Mouse (Mus musculus): ENCODE data around the gene Epn1.

Epn1 gene

DNA sequence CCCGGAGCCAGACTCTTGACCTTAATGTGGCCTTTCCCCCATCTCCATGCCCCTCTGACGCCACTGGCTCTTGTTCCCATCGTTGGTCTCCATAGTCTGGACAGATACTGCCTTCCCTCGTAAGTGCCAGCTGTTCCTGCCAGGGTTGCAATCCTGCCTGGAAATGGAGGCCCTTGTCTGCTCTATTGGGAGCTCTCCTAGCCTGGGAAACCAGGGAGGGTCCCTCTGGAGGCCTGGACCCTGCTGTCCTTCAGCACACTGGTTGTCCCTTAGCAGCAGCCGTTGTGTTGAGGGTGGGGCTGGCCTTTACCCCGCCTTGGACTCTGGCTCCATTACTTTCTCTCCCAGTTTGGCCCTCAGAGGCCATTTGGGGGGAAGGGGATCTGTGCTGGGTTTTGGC lies 12.3 kb downstream of the Epn1 start:
- DNase-seq (ENCODE audit: low spot score in 2 of 2), result no peak

DNA sequence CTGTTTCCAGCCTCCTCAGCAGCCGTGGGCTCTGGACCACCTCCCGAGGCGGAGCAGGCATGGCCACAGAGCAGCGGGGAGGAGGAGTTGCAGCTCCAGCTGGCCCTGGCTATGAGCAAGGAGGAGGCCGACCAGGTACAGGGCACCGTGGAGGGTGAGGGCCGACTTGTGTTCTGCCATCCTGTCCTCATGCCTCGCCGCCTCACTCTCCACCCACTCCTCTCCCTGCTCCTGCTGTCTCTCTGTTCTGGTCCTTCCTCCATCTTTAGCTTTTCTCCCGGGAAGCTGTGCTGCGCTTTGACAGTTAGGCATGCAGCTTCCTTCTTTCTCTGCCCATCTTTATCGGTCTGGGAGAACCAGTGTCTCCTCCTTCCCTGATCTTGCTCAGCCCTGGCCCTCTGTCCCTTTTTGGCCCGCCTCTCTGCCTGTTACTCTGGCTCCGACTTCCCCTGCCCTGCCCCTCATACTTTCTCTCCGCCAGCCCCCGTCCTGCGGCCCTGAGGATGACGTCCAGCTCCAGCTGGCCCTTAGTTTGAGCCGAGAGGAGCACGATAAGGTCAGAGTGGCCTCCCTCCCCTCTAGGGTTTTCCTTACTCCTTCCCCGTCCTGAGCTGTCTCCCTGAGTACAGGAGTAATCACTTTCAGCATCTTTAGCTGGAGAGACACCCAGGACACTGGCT lies 12.9 kb downstream of the Epn1 start:
- peak in 1 of 2 experiments; percentile 45 for DNase-seq (ENCODE audit: low spot score in 2 of 2)

DNA sequence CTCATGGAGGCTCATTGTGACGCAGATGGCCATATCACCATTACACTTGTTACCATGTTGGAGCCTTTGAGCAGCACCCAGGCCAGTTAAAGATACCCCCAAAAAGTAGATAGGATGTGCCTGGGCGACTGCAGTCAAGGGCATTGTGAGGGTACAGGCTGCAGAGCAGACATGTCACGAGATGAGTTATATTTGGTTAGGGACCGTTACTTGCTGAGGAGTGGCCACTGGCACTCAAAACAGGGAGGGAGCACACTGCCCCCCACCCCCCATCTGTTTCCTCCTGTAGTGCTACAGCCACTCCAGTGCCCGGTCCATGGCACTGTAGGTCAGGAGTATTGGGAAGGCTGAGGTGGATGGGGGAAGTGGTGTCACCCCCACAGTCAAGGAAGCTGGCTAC lies 18.7 kb downstream of the Epn1 start:
- DNase-seq (ENCODE audit: low spot score in 2 of 2), result no peak

DNA sequence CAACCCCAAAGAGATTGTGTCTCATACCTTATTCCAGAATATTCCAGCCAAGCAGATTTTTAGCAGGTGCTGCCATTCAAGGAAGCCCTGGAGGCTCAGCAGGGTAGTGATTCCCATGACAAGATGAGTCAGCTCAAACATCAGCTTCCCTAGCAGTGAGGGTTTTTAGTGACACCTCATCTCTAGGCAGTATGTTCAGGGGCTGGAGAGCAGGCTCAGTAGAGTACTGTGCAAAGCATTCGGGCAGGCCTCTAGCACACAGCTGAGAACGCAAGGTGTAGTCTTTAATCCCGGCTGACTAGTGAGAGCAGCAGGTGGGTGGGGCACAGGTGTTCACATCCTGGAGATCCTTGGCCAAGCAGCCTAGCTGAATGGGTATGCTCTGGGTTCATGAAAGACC lies 19.8 kb downstream of the Epn1 start:
- no peak for DNase-seq (ENCODE audit: low spot score in 2 of 2)

DNA sequence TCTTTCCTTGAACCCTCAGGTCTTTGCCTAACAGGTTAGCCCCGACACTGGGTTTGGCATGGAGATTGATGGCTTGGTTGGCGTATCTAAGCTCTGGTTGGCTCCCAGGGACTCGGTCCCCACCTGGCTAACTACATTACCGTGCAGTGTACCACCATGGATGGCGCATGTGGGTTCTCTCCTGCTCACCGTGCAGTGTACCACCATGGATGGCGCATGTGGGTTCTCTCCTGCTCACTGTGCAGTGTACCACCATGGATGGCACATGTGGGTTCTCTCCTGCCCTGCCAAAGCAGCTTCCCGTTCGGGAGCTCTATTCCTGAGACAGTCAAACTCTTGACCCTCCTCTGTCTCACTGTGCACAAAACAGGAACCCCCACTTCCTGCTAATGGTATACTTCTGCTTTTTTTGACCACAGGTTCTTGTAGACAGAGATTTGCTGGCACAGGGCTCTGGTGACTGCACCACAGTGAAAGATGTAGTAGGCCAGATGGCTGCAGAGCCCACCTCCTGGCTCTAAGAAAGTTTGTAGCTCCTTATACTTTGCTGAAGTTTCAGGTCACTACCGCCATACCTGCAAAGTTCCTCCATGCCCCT lies 21.1 kb downstream of the Epn1 start:
- no peak for DNase-seq (ENCODE audit: low spot score in 2 of 2)

DNA sequence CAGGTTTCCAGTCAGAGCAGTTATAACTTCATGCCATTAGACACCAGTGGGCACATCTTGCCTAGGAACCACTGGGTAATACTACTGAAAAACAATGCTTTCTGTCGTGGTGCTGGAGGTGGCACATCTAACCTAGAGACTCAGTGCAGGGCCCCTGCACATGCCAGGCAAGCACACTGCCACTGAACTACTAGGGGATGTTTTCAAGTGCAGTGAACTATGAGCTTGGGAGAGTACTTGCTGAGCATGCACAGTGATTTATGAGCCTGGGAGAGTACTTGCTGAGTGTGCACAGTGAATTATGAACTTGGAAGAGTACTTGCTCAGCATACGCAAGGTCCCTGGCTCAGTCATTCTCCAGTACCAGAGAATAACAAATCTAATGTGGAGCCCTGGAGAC lies 22.5 kb downstream of the Epn1 start:
- no peak for DNase-seq (ENCODE audit: low spot score in 2 of 2)

DNA sequence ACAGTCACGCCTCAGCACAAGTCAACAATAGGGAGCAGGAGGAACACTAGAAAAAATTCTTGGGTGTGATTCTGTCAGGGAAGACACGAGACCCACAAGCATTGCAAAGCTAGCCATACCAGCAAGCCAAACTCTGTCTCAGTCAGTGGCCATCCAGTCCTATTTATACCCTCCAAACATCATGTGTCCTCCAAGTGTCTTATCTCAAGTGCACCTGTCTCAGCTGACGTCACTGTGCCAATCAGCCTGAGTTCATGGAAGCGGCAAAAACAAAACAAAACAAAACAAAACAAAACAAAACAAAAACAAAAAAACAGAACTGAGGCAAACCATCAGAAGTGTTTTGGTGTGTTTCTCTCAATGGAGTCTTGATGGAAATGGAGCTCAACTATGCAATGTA lies 28.2 kb downstream of the Epn1 start:
- DNase-seq (ENCODE audit: low spot score in 2 of 2), result no peak

DNA sequence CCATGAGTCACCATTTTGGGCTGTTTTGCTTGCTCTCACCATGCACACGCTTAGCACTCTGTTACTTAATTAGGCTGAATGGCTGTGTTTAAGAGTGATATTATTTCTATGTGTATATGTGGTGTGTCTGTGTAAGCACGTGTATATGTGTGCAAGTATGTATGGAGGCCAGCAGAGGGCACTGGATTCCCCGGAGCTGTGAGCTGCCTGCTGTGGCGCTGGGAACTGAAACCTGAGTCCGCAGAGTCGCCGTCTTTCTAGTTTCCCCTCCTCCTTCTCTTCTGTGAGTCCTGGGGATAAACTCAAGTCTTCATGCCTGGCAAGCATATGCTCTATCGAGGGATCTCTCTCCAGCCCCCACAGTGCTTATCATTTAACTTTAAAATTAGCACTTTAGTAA lies 29.3 kb downstream of the Epn1 start:
- DNase-seq (ENCODE audit: low spot score in 2 of 2), result no peak

DNA sequence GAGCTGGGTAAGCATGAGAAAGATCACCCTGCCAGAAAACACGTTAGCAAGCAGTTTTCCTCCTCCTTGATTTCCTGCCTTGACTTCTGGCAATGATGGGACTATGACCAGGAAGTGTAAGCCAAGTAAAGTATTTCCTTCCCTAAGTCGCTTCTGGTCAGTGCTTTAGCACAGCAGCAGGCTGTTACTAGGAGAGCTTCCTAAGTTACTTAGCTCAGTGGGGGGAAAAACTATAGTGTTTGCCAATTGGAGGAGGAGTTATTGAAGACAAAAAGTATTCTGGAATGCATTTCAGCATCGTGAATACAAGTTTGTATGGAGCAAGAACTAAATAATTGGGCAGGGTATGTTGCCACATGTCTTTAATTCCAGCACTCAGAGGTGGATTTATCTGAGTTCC lies 32.7 kb downstream of the Epn1 start:
- no peak for DNase-seq (ENCODE audit: low spot score in 2 of 2)

DNA sequence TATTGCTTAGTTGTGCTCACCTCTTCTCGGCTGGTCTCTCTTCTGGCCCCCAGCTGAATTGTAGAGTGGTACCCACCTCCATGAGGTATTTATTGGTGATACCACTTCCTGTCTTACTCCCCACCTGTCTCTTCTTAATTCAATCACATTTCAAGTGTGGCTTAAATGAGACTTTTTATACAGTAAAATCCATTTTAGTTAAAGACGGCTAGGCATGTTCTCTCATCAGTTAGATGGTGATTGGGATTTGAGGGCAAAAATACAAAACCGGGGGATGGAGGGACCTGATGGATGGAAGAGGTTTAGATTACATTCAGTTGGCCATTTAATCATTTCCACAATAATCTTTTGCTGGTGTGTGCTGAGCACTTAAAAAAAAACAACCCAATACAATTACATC lies 36.8 kb downstream of the Epn1 start, which contains the start of gene Rfpl4:
Gene Rfpl4, minus strand, starts transcription at position 101 of the 400 bp plus-strand sequence.
- DNase-seq (ENCODE audit: low spot score in 2 of 2), result no peak

DNA sequence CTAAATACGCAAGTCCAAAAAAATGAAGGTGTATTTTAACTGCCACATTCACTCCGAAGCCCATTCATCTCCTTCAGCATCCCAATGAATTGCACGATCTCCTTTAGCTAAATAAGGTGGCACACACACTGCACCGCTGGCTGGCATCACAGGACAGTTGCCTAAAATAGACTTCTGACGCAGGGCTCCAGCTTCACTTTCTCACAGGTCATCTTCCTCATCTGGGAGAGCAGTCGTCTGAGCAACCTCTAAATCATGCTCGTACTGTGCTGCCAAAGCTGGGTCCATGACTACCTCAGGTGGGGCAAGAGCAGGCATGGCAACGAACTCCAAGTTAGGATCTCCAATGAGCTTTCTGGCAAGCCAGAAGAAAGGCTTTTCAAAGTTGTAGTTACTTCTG lies 45.0 kb downstream of the Epn1 start:
- DNase-seq (ENCODE audit: low spot score in 2 of 2), result no peak

DNA sequence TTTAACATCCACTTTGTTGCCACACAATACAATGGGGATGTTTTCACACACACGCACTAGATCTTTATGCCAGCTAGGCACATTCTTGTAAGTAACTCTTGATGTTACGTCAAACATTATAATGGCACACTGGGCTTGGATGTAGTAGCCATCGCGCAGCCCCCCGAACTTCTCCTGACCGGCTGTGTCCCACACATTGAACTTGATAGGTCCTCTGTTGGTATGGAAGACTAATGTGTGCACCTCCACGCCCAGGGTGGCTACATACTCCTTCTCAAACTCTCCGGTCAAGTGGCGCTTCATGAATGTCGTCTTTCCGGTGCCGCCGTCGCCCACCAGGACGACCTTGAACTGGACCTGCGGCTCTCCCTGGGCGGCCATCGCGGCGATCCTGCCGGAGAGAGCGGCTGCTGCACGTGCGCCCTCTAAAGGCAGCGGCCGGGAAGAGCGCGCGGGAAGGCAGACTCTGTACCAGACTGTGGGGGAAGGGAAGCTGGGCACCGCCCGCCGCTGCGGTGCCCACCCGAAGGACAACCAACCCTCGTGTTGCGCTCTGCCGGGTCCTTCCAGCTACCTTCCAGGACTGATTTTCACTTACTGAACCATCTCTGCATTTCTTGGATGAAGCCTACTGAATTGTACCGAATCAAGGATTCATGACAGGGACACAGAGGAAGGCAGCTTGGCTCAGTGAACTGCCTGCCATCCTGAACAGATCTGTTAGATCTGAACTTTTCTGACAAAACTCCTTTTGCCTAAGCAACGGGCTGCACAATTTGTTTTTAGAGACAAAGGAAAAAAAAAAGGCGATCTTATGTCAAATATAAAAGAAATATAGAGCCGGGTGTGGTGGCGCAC lies 45.7 kb downstream of the Epn1 start, which contains the start of gene Rasl2-9:
Gene Rasl2-9, minus strand, starts transcription at position 402 of the 858 bp plus-strand sequence.
- peak; percentile 42 to 66 for DNase-seq (ENCODE audit: low spot score in 2 of 2)

Measured in right cerebral cortex, postnatal 36 days (tissue).